ENCODE assay signal across 29 mouse cellular contexts in the genomic region with DNA sequence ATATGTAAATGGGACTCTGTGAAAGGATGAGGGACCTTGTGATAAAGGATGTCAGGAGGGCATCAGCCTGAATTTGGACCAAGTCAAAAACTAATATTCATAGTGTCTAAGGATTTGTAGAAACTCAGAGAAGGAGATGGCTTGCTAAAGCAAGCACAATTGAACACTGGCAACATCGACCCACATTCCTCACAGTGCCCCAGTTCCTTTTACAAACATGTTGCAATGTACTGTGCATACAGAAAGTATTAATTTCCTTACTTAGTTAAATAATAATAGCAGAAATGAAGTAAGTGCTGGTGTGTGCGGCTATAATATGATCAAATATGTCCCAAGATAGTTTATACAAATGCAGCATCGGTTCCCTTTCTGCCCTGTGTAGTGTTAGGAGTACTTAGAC.
"Had no signal": no experiment of that assay in that cellular context is flagged by ENCODE, and none has a peak within 500 bp of the region (broad histone marks: within the 10 kb centered on the region; RNA-seq: fewer than 3 reads in every experiment).

No protein-coding gene starts in this region.

- H3K4me3 ChIP-seq: embryonic facial prominence, embryonic 10.5 days; embryonic facial prominence, embryonic 12.5 days; embryonic facial prominence, embryonic 13.5 days; embryonic facial prominence, embryonic 15.5 days; erythroblast, embryonic 14.5 days; forebrain, embryonic 10.5 days; forebrain, embryonic 12.5 days; forebrain, embryonic 13.5 days; forebrain, embryonic 15.5 days; gastrocnemius, adult 2 months; heart, adult 2 months had no signal

- H3K9ac ChIP-seq: embryonic facial prominence, embryonic 12.5 days; embryonic facial prominence, embryonic 13.5 days; embryonic facial prominence, embryonic 15.5 days; forebrain, embryonic 12.5 days; forebrain, embryonic 13.5 days; forebrain, embryonic 15.5 days; forebrain, postnatal 0 days had no signal

- H3K27me3 ChIP-seq: embryonic facial prominence, embryonic 12.5 days; embryonic facial prominence, embryonic 13.5 days; embryonic facial prominence, embryonic 15.5 days; forebrain, embryonic 12.5 days; forebrain, embryonic 13.5 days; forebrain, embryonic 15.5 days had no signal

- H3K36me3 ChIP-seq: embryonic facial prominence, embryonic 10.5 days; embryonic facial prominence, embryonic 12.5 days; embryonic facial prominence, embryonic 13.5 days; embryonic facial prominence, embryonic 15.5 days; forebrain, embryonic 10.5 days; forebrain, embryonic 12.5 days; forebrain, embryonic 15.5 days had no signal

- H3K4me1 ChIP-seq: embryonic facial prominence, embryonic 10.5 days; embryonic facial prominence, embryonic 12.5 days; embryonic facial prominence, embryonic 13.5 days; embryonic facial prominence, embryonic 15.5 days; forebrain, embryonic 10.5 days; forebrain, embryonic 12.5 days; forebrain, embryonic 13.5 days; forebrain, embryonic 15.5 days had no signal

- H3K27ac ChIP-seq: embryonic facial prominence, embryonic 10.5 days; embryonic facial prominence, embryonic 12.5 days; embryonic facial prominence, embryonic 13.5 days; embryonic facial prominence, embryonic 15.5 days; forebrain, embryonic 10.5 days; forebrain, embryonic 12.5 days; forebrain, embryonic 13.5 days; forebrain, embryonic 15.5 days; gastrocnemius, adult 2 months; heart, adult 2 months had no signal

- H3K9me3 ChIP-seq: embryonic facial prominence, embryonic 10.5 days; embryonic facial prominence, embryonic 12.5 days; embryonic facial prominence, embryonic 13.5 days; embryonic facial prominence, embryonic 15.5 days; forebrain, embryonic 10.5 days; forebrain, embryonic 12.5 days; forebrain, embryonic 13.5 days; forebrain, embryonic 15.5 days had no signal

- DNase-seq: cerebellum, adult 2 months; cerebellum, adult 8-10 months; cerebellum, adult 9-10 months; cerebellum, adult 9-11 months; cerebellum, postnatal 10 days; cerebellum, postnatal 14 days; cerebellum, postnatal 25 days; cerebellum, postnatal 36 days; embryo, embryonic 11 days; forebrain, postnatal 0 days; gastrocnemius, adult 2 months; gastrocnemius, postnatal 10 days; gastrocnemius, postnatal 14 days; gastrocnemius, postnatal 25 days; gastrocnemius, postnatal 36 days; heart, adult 11 months; heart, adult 18-20 months; heart, adult 2 months had no signal

- H3K4me2 ChIP-seq: embryonic facial prominence, embryonic 12.5 days; embryonic facial prominence, embryonic 13.5 days; embryonic facial prominence, embryonic 15.5 days; forebrain, embryonic 12.5 days; forebrain, embryonic 13.5 days; forebrain, embryonic 15.5 days had no signal

- ATAC-seq: forebrain, embryonic 13.5 days; forebrain, embryonic 14.5 days; forebrain, embryonic 15.5 days; forebrain, embryonic 16.5 days; forebrain, postnatal 0 days had no signal
